Mouse (Mus musculus) liver, adult 2 months (tissue): ENCODE results near the gene Gp1ba.

ENCODE experiments used
- CTCF ChIP-seq: fragments of 200-500 bp; IDR thresholded peaks from 2 replicates; pipeline ENCODE4 v1.5.1; 2011; ENCODE audit warnings: low read depth, low read length, control low read depth
- POLR2A ChIP-seq: fragments of 200-500 bp; IDR thresholded peaks from 2 replicates; pipeline ENCODE4 v1.6.1; 2011; ENCODE audit warnings: low read length, control low read depth; ENCODE audit not compliant: insufficient read depth; ENCODE audit errors: extremely low read depth

DNA sequence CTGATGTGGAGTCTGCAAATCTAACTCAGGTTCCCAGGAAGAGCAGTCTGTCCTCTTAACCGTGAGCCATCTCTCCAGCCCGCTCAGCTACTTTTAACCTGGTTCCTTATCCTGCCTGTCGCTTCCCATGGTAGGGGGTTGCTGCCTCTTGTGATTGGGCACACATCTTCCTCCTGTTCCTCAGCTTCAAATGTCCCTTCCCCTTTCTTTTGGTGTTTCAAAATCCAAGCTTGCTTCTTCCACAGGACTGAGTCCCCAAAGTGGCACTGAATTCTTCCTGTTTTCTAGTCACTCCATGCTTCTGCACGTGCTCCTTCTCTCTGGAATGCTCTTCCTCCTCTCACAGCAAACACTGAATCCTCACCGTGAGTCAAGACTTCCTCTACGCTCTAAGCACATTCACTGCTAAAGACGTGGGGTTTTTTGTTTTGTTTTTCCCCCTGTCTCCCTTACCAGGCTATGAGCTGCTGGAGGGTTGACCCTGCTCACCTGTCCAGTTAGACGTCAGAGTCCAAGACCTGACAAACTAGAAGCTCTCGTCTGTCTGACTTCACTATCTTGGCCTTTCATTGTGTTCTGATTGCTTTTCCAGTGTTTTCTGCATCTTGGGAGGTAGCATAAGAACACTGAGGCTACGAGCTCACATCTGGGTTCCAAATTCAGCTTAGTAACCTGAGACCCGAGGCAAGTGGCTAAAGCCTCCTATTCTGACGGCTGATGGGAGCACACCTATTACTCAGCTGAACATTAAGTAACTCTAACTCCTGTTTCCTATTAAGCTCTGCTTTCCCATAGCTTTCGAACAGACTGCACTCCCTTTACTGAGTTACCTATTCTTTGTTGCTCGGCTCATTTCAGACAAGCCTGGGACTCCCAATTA, 28.6 kb downstream of the Gp1ba start:
- no peak for TF ChIP-seq CTCF
- TF ChIP-seq POLR2A = no peak
